ENCODE assay signal across 42 mouse cellular contexts in genomic region chr5:30427406-30427805, GRCm38 (mm10). TPM values are rescaled to one million over a fixed set of nuclear protein-coding genes. Genes with fewer than 3 reads are reported as not detected.
"Had no signal": no experiment of that assay in that cellular context is flagged by ENCODE, and none has a peak within 500 bp of the region (broad histone marks: within the 10 kb centered on the region; RNA-seq: fewer than 3 reads in every experiment).

No protein-coding gene starts in this region.

- DNase-seq: heart, adult 18-20 months; heart, adult 2 months; heart, postnatal 10 days; heart, postnatal 14 days; heart, postnatal 36 days; heart, postnatal 4 days; kidney, adult 11 months; kidney, adult 18-20 months; kidney, adult 2 months; kidney, adult 8-10 months; kidney, adult 9 months; kidney, postnatal 10 days; kidney, postnatal 14 days; kidney, postnatal 25 days; kidney, postnatal 36 days; kidney, postnatal 4 days; layer of hippocampus, adult 9-11 months had no signal

- H3K36me3 ChIP-seq: heart, embryonic 10.5 days; heart, embryonic 12.5 days; heart, embryonic 13.5 days; heart, embryonic 15.5 days; hindbrain, embryonic 10.5 days; hindbrain, embryonic 12.5 days; hindbrain, embryonic 13.5 days; hindbrain, embryonic 15.5 days; intestine, embryonic 15.5 days; kidney, embryonic 15.5 days had no signal

- H3K9ac ChIP-seq: heart, embryonic 12.5 days; heart, embryonic 13.5 days; heart, embryonic 15.5 days; hindbrain, embryonic 12.5 days; hindbrain, embryonic 13.5 days; hindbrain, embryonic 14.5 days; hindbrain, embryonic 15.5 days; intestine, embryonic 15.5 days; kidney, embryonic 15.5 days had no signal

- H3K27ac ChIP-seq: heart, adult 2 months; heart, embryonic 10.5 days; heart, embryonic 13.5 days; heart, embryonic 15.5 days; hindbrain, embryonic 10.5 days; hindbrain, embryonic 12.5 days; hindbrain, embryonic 13.5 days; hindbrain, embryonic 14.5 days; hindbrain, embryonic 15.5 days; hindbrain, postnatal 0 days; intestine, embryonic 15.5 days; kidney, embryonic 15.5 days; kidney, postnatal 0 days; layer of hippocampus, adult 2 months had no signal

- H3K4me3 ChIP-seq: heart, adult 2 months; heart, embryonic 10.5 days; heart, embryonic 12.5 days; heart, embryonic 13.5 days; heart, embryonic 15.5 days; hindbrain, embryonic 10.5 days; hindbrain, embryonic 12.5 days; hindbrain, embryonic 13.5 days; hindbrain, embryonic 15.5 days; intestine, embryonic 15.5 days; kidney, embryonic 15.5 days; layer of hippocampus, adult 2 months had no signal

- H3K4me2 ChIP-seq: heart, embryonic 11.5 days; heart, embryonic 12.5 days; heart, embryonic 13.5 days; heart, embryonic 15.5 days; hindbrain, embryonic 12.5 days; hindbrain, embryonic 13.5 days; hindbrain, embryonic 14.5 days; hindbrain, embryonic 15.5 days; intestine, embryonic 15.5 days; kidney, embryonic 15.5 days had no signal

- H3K27me3 ChIP-seq: heart, embryonic 12.5 days; heart, embryonic 13.5 days; heart, embryonic 15.5 days; hindbrain, embryonic 12.5 days; hindbrain, embryonic 13.5 days; hindbrain, embryonic 15.5 days; intestine, embryonic 15.5 days; kidney, embryonic 15.5 days had no signal

- ATAC-seq: hindbrain, embryonic 16.5 days; hindbrain, postnatal 0 days; inflammation-experienced regulatory T-cells, adult 6 months; intestine, embryonic 15.5 days; intestine, embryonic 16.5 days; intestine, postnatal 0 days had no signal

- H3K9me3 ChIP-seq: heart, embryonic 10.5 days; heart, embryonic 12.5 days; heart, embryonic 13.5 days; heart, embryonic 15.5 days; hindbrain, embryonic 10.5 days; hindbrain, embryonic 12.5 days; hindbrain, embryonic 13.5 days; hindbrain, embryonic 15.5 days; intestine, embryonic 15.5 days; kidney, embryonic 15.5 days had no signal

RNA-seq across cellular contexts. Expression of gene Otof, which starts 34.3 kb away (rescaled TPM):
- polyA plus RNA-seq: inflammation-experienced regulatory T-cells, adult 6 months had no signal

RNA-seq across cellular contexts. Expression of gene 1700001C02Rik, which starts 38.4 kb away (rescaled TPM):
- polyA plus RNA-seq: heart, embryonic 10.5 days; heart, embryonic 11.5 days; heart, embryonic 12.5 days; heart, embryonic 13.5 days; heart, embryonic 14.5 days; heart, embryonic 15.5 days; heart, postnatal 0 days; inflammation-experienced regulatory T-cells, adult 6 months; intestine, embryonic 14.5 days; intestine, embryonic 15.5 days; intestine, embryonic 16.5 days; intestine, postnatal 0 days; kidney, adult 2 months; kidney, embryonic 14.5 days; kidney, embryonic 15.5 days; kidney, embryonic 16.5 days; kidney, postnatal 0 days; large intestine, adult 2 months had no signal
